In genomic region chr10:44463856-44464255, GRCm38 (mm10) we compare ENCODE assay signal across 18 mouse cellular contexts.
DNase-seq lines count a peak whose midpoint lies in the region.
"Had no signal": no experiment of that assay in that cellular context is flagged by ENCODE, and none has a peak within 500 bp of the region (broad histone marks: within the 10 kb centered on the region; RNA-seq: fewer than 3 reads in every experiment).

No protein-coding gene starts in this region.

- 60% methylated on average over 4 of the region's 4 CpGs for WGBS in heart, embryonic 10.5 days

- no peak overlapping the region for H3K4me3 ChIP-seq in heart, embryonic 10.5 days

- H3K4me1 ChIP-seq in heart, embryonic 10.5 days: peaks cover 20% of the 10 kb centered on the region

- no peak overlapping the region for H3K27ac ChIP-seq in heart, embryonic 10.5 days

- H3K36me3 ChIP-seq in heart, embryonic 10.5 days: no peaks in the 10 kb centered on the region
- H3K36me3 ChIP-seq: G1E had no signal

- peaks cover 68% of the 10 kb centered on the region for H3K27me3 ChIP-seq in heart, embryonic 10.5 days (ENCODE audit: insufficient read depth, poor library complexity, severe bottlenecking)
- H3K27me3 ChIP-seq: CH12.LX had no signal

- no peaks in the 10 kb centered on the region for H3K9me3 ChIP-seq in heart, embryonic 10.5 days
- H3K9me3 ChIP-seq: G1E had no signal

- peak; percentile 78 for DNase-seq in heart, adult 11 months
- DNase-seq in heart, postnatal 4 days: no peak
- DNase-seq in heart, embryonic 10.5 days (ENCODE audit: low spot score): peak; percentile 55
- DNase-seq in heart, adult 18-20 months: no peak
- peak; percentile 1 for DNase-seq in yolk sac, embryonic 10.5 days (ENCODE audit: low spot score)
- DNase-seq in left cerebral cortex, adult 8-10 months (ENCODE audit: low spot score in 2 of 2): no peak
- DNase-seq: adrenal gland, adult 2 months; adrenal gland, adult 8-10 months; adrenal gland, postnatal 10 days; adrenal gland, postnatal 14 days; adrenal gland, postnatal 25 days; adrenal gland, postnatal 36 days; B cell, adult 2 months; cerebellum, adult 11 months; cerebellum, adult 11-12 months; cerebellum, adult 18-20 months had no signal

Comparison
In these comparisons a context has a peak if more than half of its experiments do, and no peak if none do; other contexts are left out.
1. DNase-seq: peak in heart, adult 11 months (single experiment), heart, embryonic 10.5 days (single experiment) and yolk sac, embryonic 10.5 days (single experiment); none in heart, postnatal 4 days (single experiment), heart, adult 18-20 months (0 of 2) and left cerebral cortex, adult 8-10 months (0 of 2).